Mouse (Mus musculus) ES-Bruce4 (cell line): ENCODE measurements around the gene Cacna1b. TPM values are rescaled to one million over a fixed set of nuclear protein-coding genes. Genes with fewer than 3 reads are reported as not detected.

Experiments
- H3K27ac ChIP-seq: 2 replicates; pipeline ENCODE4 v1.5.1; 2012; ENCODE audit warnings: low read length, inconsistent platforms; ENCODE audit not compliant: insufficient read depth
- H3K27me3 ChIP-seq: 2 replicates; pipeline ENCODE4 v1.6.1; 2012; ENCODE audit warnings: mild to moderate bottlenecking, low read length, inconsistent platforms; ENCODE audit not compliant: control insufficient read depth, poor library complexity, insufficient read depth, severe bottlenecking
- H3K36me3 ChIP-seq: 2 replicates; pipeline ENCODE4 v1.6.1; 2012; ENCODE audit warnings: inconsistent platforms, mild to moderate bottlenecking, low read length, moderate library complexity; ENCODE audit not compliant: control insufficient read depth, poor library complexity, insufficient read depth, severe bottlenecking
- H3K4me1 ChIP-seq: one replicate; pipeline ENCODE4 v1.8.1; 2011; ENCODE audit warnings: low read length; ENCODE audit not compliant: control insufficient read depth, insufficient read depth
- H3K4me3 ChIP-seq: 2 replicates; pipeline ENCODE4 v1.5.1; 2011; ENCODE audit warnings: low read depth, mild to moderate bottlenecking, low read length
- H3K9ac ChIP-seq: 2 replicates; pipeline ENCODE4 v1.6.1; 2012; ENCODE audit warnings: low read depth, mild to moderate bottlenecking, inconsistent platforms; ENCODE audit not compliant: poor library complexity, severe bottlenecking
- H3K9me3 ChIP-seq: replicated peaks from 2 replicates; pipeline ENCODE4 v1.6.1; 2012; ENCODE audit warnings: mild to moderate bottlenecking, low read length, inconsistent platforms; ENCODE audit not compliant: control insufficient read depth, poor library complexity, insufficient read depth, severe bottlenecking
- CTCF ChIP-seq: IDR thresholded peaks from one replicate; pipeline ENCODE4 v1.8.1; 2011; ENCODE audit warnings: low read depth, low read length
- EP300 ChIP-seq: IDR thresholded peaks from 2 replicates; pipeline ENCODE4 v1.6.1; 2011; ENCODE audit warnings: low read depth, low read length; ENCODE audit not compliant: insufficient read depth
- POLR2A ChIP-seq: IDR thresholded peaks from one replicate; pipeline ENCODE4 v1.8.1; 2011; ENCODE audit warnings: low read length; ENCODE audit not compliant: insufficient read depth
- polyA plus RNA-seq: library from polyadenylated mRNA; stranded (reverse); fragments of >200 nt; gene quantifications from 2 replicates; pipeline ENCODE4 v1.2.4, GENCODE M21; 2011; ENCODE audit warnings: low read depth; ENCODE audit not compliant: missing spikeins, insufficient read depth, insufficient read length

The Cacna1b gene
- polyA plus RNA-seq, 1 experiment: 8.9 TPM

DNA sequence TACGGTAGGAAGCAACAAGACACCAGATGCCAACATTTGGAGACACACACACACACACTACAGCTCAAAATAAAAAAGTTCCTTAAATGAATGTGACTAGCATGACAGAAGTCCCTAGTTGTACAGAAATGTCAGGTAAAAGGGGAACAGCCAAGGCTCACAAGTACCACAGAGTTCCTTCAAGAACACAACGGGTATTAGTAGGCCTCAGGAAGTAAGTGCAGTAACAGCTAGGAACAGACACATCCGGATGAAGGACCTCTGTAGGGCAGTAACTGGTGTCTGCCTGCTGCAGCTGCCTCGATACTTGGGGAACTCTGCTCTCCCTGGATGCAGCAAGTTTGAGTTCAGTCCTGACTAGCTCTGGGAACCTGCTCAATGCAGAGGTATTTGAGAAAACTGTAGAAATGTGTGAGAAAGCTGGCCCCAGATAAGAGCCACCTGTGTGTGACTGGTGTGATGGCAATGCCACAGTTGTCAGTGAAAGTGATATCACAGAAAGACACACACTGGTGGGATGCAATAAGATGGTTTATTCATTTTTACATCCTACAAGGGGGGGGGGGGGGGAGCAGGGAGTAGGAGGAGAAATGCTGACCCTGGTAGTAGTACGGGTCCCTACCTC lies 34.0 kb upstream of the Cacna1b start:
- H3K9ac ChIP-seq: no peak overlapping the region
- no peaks in the 10 kb centered on the region for H3K9me3 ChIP-seq
- H3K4me3 ChIP-seq: no peak overlapping the region
- no peaks in the 10 kb centered on the region for H3K27me3 ChIP-seq
- no peak overlapping the region for H3K27ac ChIP-seq
- H3K4me1 ChIP-seq: no peaks in the 10 kb centered on the region
- H3K36me3 ChIP-seq: peaks cover 23% of the 10 kb centered on the region
- TF ChIP-seq EP300 (no peak), POLR2A (no peak), CTCF (no peak)

DNA sequence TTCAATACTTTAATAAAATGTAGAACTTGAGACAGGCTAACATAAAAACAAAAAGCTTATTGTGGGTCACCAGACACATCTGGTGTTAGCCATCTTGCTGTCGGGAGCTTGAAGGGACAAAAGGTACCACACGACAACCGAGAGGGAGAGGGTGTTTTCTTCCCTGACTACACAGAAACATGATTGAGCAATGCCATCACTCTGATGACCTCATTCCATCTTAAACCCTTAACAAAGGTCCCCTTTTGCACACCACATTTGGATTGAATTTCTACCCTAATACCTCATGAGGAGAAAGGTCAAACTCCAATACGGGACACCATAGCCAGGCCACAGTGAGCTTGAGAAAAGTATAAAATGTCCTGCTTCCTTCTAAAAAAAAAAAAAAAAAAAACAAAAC lies 24.3 kb upstream of the Cacna1b start:
- peaks cover 13% of the 10 kb centered on the region for H3K36me3 ChIP-seq
- no peak overlapping the region for H3K27ac ChIP-seq
- H3K9me3 ChIP-seq: no peaks in the 10 kb centered on the region
- no peaks in the 10 kb centered on the region for H3K27me3 ChIP-seq
- no peak overlapping the region for H3K4me3 ChIP-seq
- no peaks in the 10 kb centered on the region for H3K4me1 ChIP-seq
- TF ChIP-seq CTCF (no peak), POLR2A (no peak), EP300 (no peak)
- no peak overlapping the region for H3K9ac ChIP-seq

DNA sequence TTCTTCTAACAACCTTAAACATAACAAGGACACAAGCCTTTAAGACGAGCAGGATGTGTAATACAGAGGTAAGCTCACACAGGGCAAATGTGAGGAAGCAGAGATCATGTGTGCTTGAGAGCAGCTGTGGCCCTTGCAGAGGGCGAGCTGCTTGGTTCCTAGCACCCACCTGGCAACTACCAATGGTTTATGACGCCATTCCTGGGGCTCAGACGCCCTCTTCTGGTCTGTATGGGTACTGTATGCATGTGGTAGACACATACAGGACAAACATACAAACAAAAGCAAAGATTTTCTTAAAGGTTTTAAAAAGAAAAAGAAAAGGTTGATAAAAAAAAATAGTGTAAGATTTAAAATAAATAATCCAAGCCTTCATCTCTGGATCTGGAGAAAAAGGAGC lies 18.3 kb upstream of the Cacna1b start:
- TF ChIP-seq CTCF: peak; percentile 50
- no peak for TF ChIP-seq POLR2A
- no peaks in the 10 kb centered on the region for H3K27me3 ChIP-seq
- no peak overlapping the region for H3K9ac ChIP-seq
- no peak overlapping the region for H3K27ac ChIP-seq
- no peaks in the 10 kb centered on the region for H3K9me3 ChIP-seq
- no peaks in the 10 kb centered on the region for H3K36me3 ChIP-seq
- no peaks in the 10 kb centered on the region for H3K4me1 ChIP-seq
- H3K4me3 ChIP-seq: no peak overlapping the region

DNA sequence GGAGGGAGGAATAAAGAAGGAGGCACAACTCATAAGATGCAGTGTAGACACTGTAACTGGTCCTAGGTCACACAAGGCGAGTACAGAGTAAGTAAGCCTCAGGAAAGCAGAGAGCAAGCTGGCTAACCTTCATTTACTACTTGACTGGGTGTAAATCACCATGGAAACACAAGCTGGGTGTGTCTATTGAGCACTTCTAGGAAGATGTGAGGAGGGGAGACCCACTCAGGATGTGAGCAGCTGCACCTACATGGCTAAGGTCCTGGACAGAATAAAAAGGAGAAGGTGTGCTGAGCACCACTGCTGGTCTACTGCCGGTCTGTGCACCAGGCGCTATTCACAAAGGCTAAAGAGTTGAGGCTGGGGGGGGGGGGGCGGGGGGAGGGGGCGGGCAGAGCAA lies 13.9 kb upstream of the Cacna1b start:
- no peaks in the 10 kb centered on the region for H3K4me1 ChIP-seq
- TF ChIP-seq EP300: no peak
- no peak for TF ChIP-seq POLR2A
- TF ChIP-seq CTCF: no peak
- H3K9ac ChIP-seq: no peak overlapping the region
- no peak overlapping the region for H3K4me3 ChIP-seq
- H3K27ac ChIP-seq: no peak overlapping the region
- H3K27me3 ChIP-seq: no peaks in the 10 kb centered on the region
- no peaks in the 10 kb centered on the region for H3K36me3 ChIP-seq
- H3K9me3 ChIP-seq: no peaks in the 10 kb centered on the region

DNA sequence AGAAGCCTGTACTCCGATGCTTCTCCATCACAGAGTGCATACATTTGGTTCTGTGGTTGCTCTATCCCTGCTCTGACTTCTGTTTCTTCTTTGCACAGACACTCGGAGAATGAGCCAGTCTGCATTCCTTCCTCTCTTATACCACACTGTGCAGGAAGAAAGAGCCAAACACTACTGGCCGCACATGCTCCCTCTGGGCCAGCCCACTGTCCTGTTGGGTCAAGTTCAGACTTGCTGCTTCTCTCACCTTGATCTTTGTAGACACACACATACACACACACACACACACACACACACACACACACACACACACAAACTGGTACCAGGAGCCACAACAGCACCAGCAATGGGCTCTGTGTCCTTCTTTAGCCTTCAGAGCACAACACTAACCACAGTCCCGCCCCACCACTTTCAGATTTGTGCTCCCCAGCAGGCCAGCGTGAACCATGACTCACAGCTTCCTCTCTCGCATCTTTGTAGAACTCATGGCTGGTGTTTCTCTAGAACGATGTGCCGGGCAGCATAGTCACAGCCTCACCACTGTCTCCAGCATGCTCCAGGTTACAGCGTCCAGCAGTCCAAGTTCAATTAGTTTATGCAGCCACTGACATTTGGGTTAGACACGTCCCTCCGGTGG lies 13.1 kb upstream of the Cacna1b start:
- no peak overlapping the region for H3K27ac ChIP-seq
- no peaks in the 10 kb centered on the region for H3K9me3 ChIP-seq
- no peaks in the 10 kb centered on the region for H3K36me3 ChIP-seq
- H3K9ac ChIP-seq: no peak overlapping the region
- no peak for TF ChIP-seq EP300
- TF ChIP-seq CTCF: no peak
- no peak for TF ChIP-seq POLR2A
- H3K27me3 ChIP-seq: no peaks in the 10 kb centered on the region
- H3K4me1 ChIP-seq: no peaks in the 10 kb centered on the region
- no peak overlapping the region for H3K4me3 ChIP-seq

DNA sequence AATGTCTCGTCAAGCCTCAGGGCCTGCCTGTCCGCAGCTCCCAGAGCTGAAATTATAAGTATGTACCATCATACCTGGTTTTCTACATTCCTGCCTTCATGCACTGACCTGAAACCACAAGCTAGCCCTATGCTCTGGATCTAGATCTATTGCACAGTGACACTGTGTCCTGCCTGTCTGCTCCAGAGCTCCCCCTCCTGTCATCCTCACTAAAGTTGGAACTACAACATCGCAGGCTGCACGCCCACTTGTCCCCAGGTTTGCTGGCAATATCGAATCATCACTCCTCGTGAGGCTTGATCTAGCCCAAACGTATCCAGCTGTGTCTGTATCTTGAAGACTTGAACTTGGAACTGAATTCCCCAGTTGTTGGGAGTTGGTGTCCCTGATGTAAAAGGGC lies 11.9 kb upstream of the Cacna1b start:
- Histone ChIP-seq H3K4me1 (no peaks in the 10 kb centered on the region), H3K9me3 (no peaks in the 10 kb centered on the region), H3K27ac (no peak overlapping the region), H3K4me3 (no peak overlapping the region), H3K27me3 (no peaks in the 10 kb centered on the region), H3K9ac (no peak overlapping the region), H3K36me3 (no peaks in the 10 kb centered on the region)
- TF ChIP-seq POLR2A (no peak), CTCF (peak; percentile 49)
